Mouse (Mus musculus): ENCODE measurements around the gene Rnf214.

DNA sequence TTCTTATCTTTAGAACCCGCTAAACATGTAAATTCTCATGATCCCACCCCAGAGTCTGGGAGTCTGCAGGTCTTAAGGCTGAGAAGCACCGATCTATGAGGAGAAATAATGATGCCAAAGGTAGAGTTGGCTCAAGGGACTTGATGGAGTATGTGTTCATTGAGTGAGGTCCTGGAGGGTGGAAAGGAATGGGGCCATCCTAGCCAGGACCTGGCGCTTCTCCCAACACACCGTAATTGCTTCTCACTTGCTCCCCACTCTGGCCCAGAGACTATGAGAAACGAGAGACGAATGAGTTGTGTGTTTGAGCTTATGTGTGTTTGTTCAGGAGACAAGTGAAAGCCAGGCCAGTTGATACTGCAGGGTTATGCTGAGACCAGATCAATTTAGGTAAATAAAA lies 65.3 kb downstream of the Rnf214 start:
- TF ChIP-seq CTCF (IDR thresholded peaks at IDR 0.05) (no peak), POLR2A (IDR thresholded peaks at IDR 0.05; ENCODE audit: insufficient read depth, low read depth, low read length) (no peak)
